Mouse (Mus musculus) bone marrow macrophage, adult 2 months (primary cell): ENCODE measurements around the gene Gna11.

Experiments
- CTCF ChIP-seq: IDR thresholded peaks from 2 replicates; pipeline ENCODE4 v1.5.1; 2012; ENCODE audit warnings: low read depth, mild to moderate bottlenecking, low read length, moderate library complexity
- POLR2A ChIP-seq: IDR thresholded peaks from 2 replicates; pipeline ENCODE4 v1.6.1; 2012; ENCODE audit warnings: mild to moderate bottlenecking, low read depth, low read length, borderline replicate concordance

- TF ChIP-seq CTCF (no peak), POLR2A (no peak)
Observed at GRCm38 (mm10) chr10:81569507-81570237, 24.7 kb upstream of the Gna11 start.
